Mouse (Mus musculus) kidney, postnatal 0 days (tissue): ENCODE results near the gene Tbc1d22a. TPM values are rescaled to one million over a fixed set of nuclear protein-coding genes. Genes with fewer than 3 reads are reported as not detected.

Source experiments
- ATAC-seq: fragments of 200-750 bp; cut with Nextera tagmentation; replicated peaks from 2 replicates; pipeline ENCODE4 v1.8.0; 2017; ENCODE audit warnings: low read depth, moderate number of reproducible peaks, moderate TSS enrichment, moderate library complexity; ENCODE audit not compliant: low FRiP score
- DNase-seq: peaks from one replicate; pipeline ENCODE4 v3.0.0-alpha.2; 2016; ENCODE audit warnings: low spot score
- H3K27ac ChIP-seq: fragments of 300-500 bp; sonication (generic); 2 replicates; pipeline ENCODE4 v1.5.1; 2014; ENCODE audit warnings: mild to moderate bottlenecking
- H3K27me3 ChIP-seq: fragments of 300-500 bp; sonication (generic); 2 replicates; pipeline ENCODE4 v1.6.1; 2014; ENCODE audit warnings: low read length, mixed read lengths; ENCODE audit not compliant: insufficient read depth
- H3K36me3 ChIP-seq: fragments of 300-500 bp; sonication (generic); 2 replicates; pipeline ENCODE4 v1.6.1; 2014; ENCODE audit warnings: low read length, mixed read lengths; ENCODE audit not compliant: insufficient read depth
- H3K4me1 ChIP-seq: fragments of 300-500 bp; sonication (generic); replicated peaks from 2 replicates; pipeline ENCODE4 v1.6.1; 2014; ENCODE audit warnings: antibody characterized with exemption, low read length, mixed read lengths; ENCODE audit not compliant: insufficient read depth
- H3K4me2 ChIP-seq: fragments of 300-500 bp; sonication (generic); 2 replicates; pipeline ENCODE4 v1.6.1; 2014; ENCODE audit warnings: mild to moderate bottlenecking, low read length, moderate library complexity, mixed read lengths
- H3K4me3 ChIP-seq: fragments of 300-500 bp; sonication (generic); replicated peaks from 2 replicates; pipeline ENCODE4 v1.5.1; 2014; ENCODE audit warnings: low read depth, low read length
- H3K9ac ChIP-seq: fragments of 300-500 bp; sonication (generic); 2 replicates; pipeline ENCODE4 v1.6.1; 2014; ENCODE audit warnings: low read depth, low read length
- H3K9me3 ChIP-seq: fragments of 300-500 bp; sonication (generic); replicated peaks from 2 replicates; pipeline ENCODE4 v1.6.1; 2016; ENCODE audit warnings: low read length, inconsistent platforms, mixed read lengths
- CTCF ChIP-seq: IDR thresholded peaks from 2 replicates; pipeline ENCODE4 v1.5.1; 2016; ENCODE audit warnings: antibody characterized with exemption, low read depth, mild to moderate bottlenecking, moderate library complexity
- WGBS: fragments of 180-500 bp; shearing (Covaris S2); extraction: QIAGEN DNeasy Blood & Tissue Kit; methylation state at CpG from one replicate; pipeline ENCODE4 v1.1.7; 2014; 5-methylcytosine and 5-hydroxymethylcytosine counted together
- polyA plus RNA-seq: library from polyadenylated mRNA; unstranded; fragments of >200 nt; fragmentation: Nextera tagmentation; extraction: Ambion mirVana; gene quantifications from 2 replicates; pipeline ENCODE4 v1.2.1, GENCODE M21; 2015

The Tbc1d22a gene
- polyA plus RNA-seq, 1 experiment from 2014 or later: 12.7 TPM

- 0 out of 2 replicates have a peak overlapping the region, but pooled peaks have one; percentile 42 for H3K27ac ChIP-seq
- H3K9ac ChIP-seq: no peak overlapping the region
- no peaks in the 10 kb centered on the region for H3K9me3 ChIP-seq
- H3K4me2 ChIP-seq: no peak overlapping the region
- ATAC-seq (no peak), DNase-seq (no peak)
- H3K27me3 ChIP-seq: no peaks in the 10 kb centered on the region
- H3K4me1 ChIP-seq: peaks cover 32% of the 10 kb centered on the region
- no peak overlapping the region for H3K4me3 ChIP-seq
- 66% methylated on average over 4 of the region's 4 CpGs for WGBS
- no peaks in the 10 kb centered on the region for H3K36me3 ChIP-seq
- no peak for TF ChIP-seq CTCF
Measured at GRCm38 (mm10) chr15:86199482-86199881, 14.8 kb upstream of the Tbc1d22a start.

GRCm38 (mm10) chr15:86200169-86200568 lies 14.1 kb upstream of the Tbc1d22a start:
- Histone ChIP-seq H3K9ac (no peak overlapping the region), H3K4me1 (peaks cover 32% of the 10 kb centered on the region), H3K9me3 (no peaks in the 10 kb centered on the region), H3K27me3 (no peaks in the 10 kb centered on the region), H3K4me2 (no peak overlapping the region), H3K27ac (peak overlapping the region; percentile 68; the same call in 1 of the 2 replicates), H3K36me3 (no peaks in the 10 kb centered on the region), H3K4me3 (no peak overlapping the region)
- no peak for TF ChIP-seq CTCF
- ATAC-seq (no peak; the same call in 1 of the 2 replicates), DNase-seq (no peak)
- 30% methylated on average over 4 of the region's 4 CpGs for WGBS

- Histone ChIP-seq H3K27ac (peak overlapping the region; percentile 68), H3K4me2 (no peak overlapping the region), H3K4me3 (no peak overlapping the region), H3K4me1 (peaks cover 32% of the 10 kb centered on the region), H3K9me3 (no peaks in the 10 kb centered on the region), H3K9ac (no peak overlapping the region), H3K36me3 (no peaks in the 10 kb centered on the region), H3K27me3 (no peaks in the 10 kb centered on the region)
- WGBS: 33% methylated on average over 4 of the region's 4 CpGs
- ATAC-seq (no peak), DNase-seq (peak; percentile 61)
- no peak for TF ChIP-seq CTCF
Measured at GRCm38 (mm10) chr15:86201095-86201494, 13.2 kb upstream of the Tbc1d22a start.

- Histone ChIP-seq H3K9me3 (no peaks in the 10 kb centered on the region), H3K9ac (no peak overlapping the region), H3K36me3 (no peaks in the 10 kb centered on the region), H3K4me1 (peaks cover 32% of the 10 kb centered on the region), H3K27me3 (no peaks in the 10 kb centered on the region), H3K4me2 (no peak overlapping the region), H3K4me3 (no peak overlapping the region), H3K27ac (peak overlapping the region; percentile 68)
- 43% methylated on average over 9 of the region's 9 CpGs for WGBS
- DNase-seq (no peak), ATAC-seq (no peak)
- no peak for TF ChIP-seq CTCF
Measured at GRCm38 (mm10) chr15:86201696-86202330, 12.4 kb upstream of the Tbc1d22a start.

- Histone ChIP-seq H3K4me3 (no peak overlapping the region), H3K27ac (peak overlapping the region; percentile 31; the same call in 1 of the 2 replicates), H3K27me3 (no peaks in the 10 kb centered on the region), H3K9ac (no peak overlapping the region), H3K9me3 (no peaks in the 10 kb centered on the region), H3K36me3 (no peaks in the 10 kb centered on the region), H3K4me1 (peaks cover 32% of the 10 kb centered on the region), H3K4me2 (no peak overlapping the region)
- DNase-seq: no peak
- no peak for TF ChIP-seq CTCF
- whole genome bisulfite sequencing: 15% methylated on average over 6 of the region's 6 CpGs
- no peak for ATAC-seq
Measured at GRCm38 (mm10) chr15:86202640-86203039, 11.6 kb upstream of the Tbc1d22a start.

GRCm38 (mm10) chr15:86203292-86203793 lies 10.9 kb upstream of the Tbc1d22a start:
- no peaks in the 10 kb centered on the region for H3K9me3 ChIP-seq
- no peak overlapping the region for H3K4me3 ChIP-seq
- no peak overlapping the region for H3K4me2 ChIP-seq
- no peak for TF ChIP-seq CTCF
- H3K4me1 ChIP-seq: peaks cover 32% of the 10 kb centered on the region
- no peak overlapping the region for H3K9ac ChIP-seq
- no peaks in the 10 kb centered on the region for H3K36me3 ChIP-seq
- peak overlapping the region; percentile 36 for H3K27ac ChIP-seq
- H3K27me3 ChIP-seq: no peaks in the 10 kb centered on the region
- no peak for DNase-seq
- no peak for ATAC-seq
- 76% methylated on average over 7 of the region's 7 CpGs for WGBS
